Comparison of ENCODE assay signal across 12 mouse cellular contexts in genomic region chr9:23460721-23461120, GRCm38 (mm10).
DNase-seq lines count a peak whose midpoint lies in the region; ATAC-seq lines count a peak whose summit lies in the region.
"Had no signal": no experiment of that assay in that cellular context is flagged by ENCODE, and none has a peak within 500 bp of the region (broad histone marks: within the 10 kb centered on the region; RNA-seq: fewer than 3 reads in every experiment).

No protein-coding gene starts in this region.

- 32% methylated on average over 4 of the region's 4 CpGs for WGBS in embryonic facial prominence, embryonic 14.5 days
- 80% methylated on average over 4 of the region's 4 CpGs for WGBS in embryonic facial prominence, embryonic 10.5 days
- WGBS in limb, embryonic 13.5 days, result 53% methylated on average over 4 of the region's 4 CpGs
- WGBS in limb, embryonic 10.5 days, result 76% methylated on average over 4 of the region's 4 CpGs

- no peak overlapping the region for H3K9ac ChIP-seq in embryonic facial prominence, embryonic 14.5 days (ENCODE audit: low read depth, low read length)
- H3K9ac ChIP-seq in limb, embryonic 13.5 days, result no peak overlapping the region
- H3K9ac ChIP-seq: hindbrain, embryonic 15.5 days; liver, embryonic 12.5 days had no signal

- DNase-seq in embryonic facial prominence, embryonic 14.5 days (ENCODE audit: low spot score), result peak; percentile 84
- no peak for DNase-seq in embryonic facial prominence, embryonic 10.5 days (ENCODE audit: low spot score)
- no peak for DNase-seq in limb, embryonic 10.5 days (ENCODE audit: low spot score)
- peak; percentile 17 for DNase-seq in right cerebral cortex, postnatal 14 days
- no peak for DNase-seq in right cerebral cortex, adult 18-20 months
- peak; percentile 48 for DNase-seq in testis, postnatal 10 days (ENCODE audit: low spot score)
- DNase-seq in layer of hippocampus, postnatal 10 days (ENCODE audit: low spot score in 2 of 2), result no peak
- DNase-seq: embryo, embryonic 11 days; heart, adult 2 months had no signal

- H3K36me3 ChIP-seq in embryonic facial prominence, embryonic 14.5 days (ENCODE audit: control insufficient read depth, insufficient read depth, low read length), result no peaks in the 10 kb centered on the region
- no peaks in the 10 kb centered on the region for H3K36me3 ChIP-seq in embryonic facial prominence, embryonic 10.5 days (replicated peaks)
- H3K36me3 ChIP-seq in limb, embryonic 13.5 days, result no peaks in the 10 kb centered on the region
- no peaks in the 10 kb centered on the region for H3K36me3 ChIP-seq in limb, embryonic 10.5 days
- H3K36me3 ChIP-seq: hindbrain, embryonic 15.5 days; liver, embryonic 12.5 days had no signal

- no peak overlapping the region for H3K27ac ChIP-seq in embryonic facial prominence, embryonic 14.5 days (replicated peaks; ENCODE audit: low read depth, low read length)
- H3K27ac ChIP-seq in embryonic facial prominence, embryonic 10.5 days (replicated peaks), result no peak overlapping the region
- H3K27ac ChIP-seq in limb, embryonic 13.5 days, result no peak overlapping the region
- no peak overlapping the region for H3K27ac ChIP-seq in limb, embryonic 10.5 days
- H3K27ac ChIP-seq: heart, adult 2 months; hindbrain, embryonic 15.5 days; liver, embryonic 12.5 days had no signal

- no peaks in the 10 kb centered on the region; the same call in 1 of the 2 replicates for H3K27me3 ChIP-seq in embryonic facial prominence, embryonic 14.5 days (replicated peaks; ENCODE audit: control insufficient read depth, insufficient read depth, low read length)
- no peaks in the 10 kb centered on the region for H3K27me3 ChIP-seq in embryonic facial prominence, embryonic 10.5 days (replicated peaks; ENCODE audit: low read depth, poor library complexity, severe bottlenecking)
- H3K27me3 ChIP-seq in limb, embryonic 13.5 days, result peaks cover 7% of the 10 kb centered on the region
- H3K27me3 ChIP-seq in limb, embryonic 10.5 days (ENCODE audit: low read depth, poor library complexity, severe bottlenecking), result no peaks in the 10 kb centered on the region
- H3K27me3 ChIP-seq: hindbrain, embryonic 15.5 days; liver, embryonic 12.5 days had no signal

- peaks cover 10% of the 10 kb centered on the region; the same call in 1 of the 2 replicates for H3K4me1 ChIP-seq in embryonic facial prominence, embryonic 14.5 days (ENCODE audit: control insufficient read depth, insufficient read depth, low read length)
- no peaks in the 10 kb centered on the region for H3K4me1 ChIP-seq in embryonic facial prominence, embryonic 10.5 days
- peaks cover 6% of the 10 kb centered on the region for H3K4me1 ChIP-seq in limb, embryonic 13.5 days
- H3K4me1 ChIP-seq in limb, embryonic 10.5 days, result no peaks in the 10 kb centered on the region
- H3K4me1 ChIP-seq: liver, embryonic 12.5 days had no signal

- no peak overlapping the region for H3K4me2 ChIP-seq in embryonic facial prominence, embryonic 14.5 days (ENCODE audit: low read depth, low read length)
- H3K4me2 ChIP-seq in limb, embryonic 13.5 days (replicated peaks), result no peak overlapping the region
- H3K4me2 ChIP-seq: hindbrain, embryonic 15.5 days; liver, embryonic 12.5 days had no signal

- ATAC-seq in embryonic facial prominence, embryonic 14.5 days (ENCODE audit: low read depth), result peak; percentile 82
- peak; percentile 28; the same call in 1 of the 2 replicates for ATAC-seq in limb, embryonic 13.5 days (ENCODE audit: low FRiP score, low read depth)
- ATAC-seq: liver, embryonic 12.5 days had no signal

- H3K9me3 ChIP-seq in embryonic facial prominence, embryonic 14.5 days (ENCODE audit: control insufficient read depth, low read length), result no peaks in the 10 kb centered on the region
- H3K9me3 ChIP-seq in embryonic facial prominence, embryonic 10.5 days, result no peaks in the 10 kb centered on the region
- H3K9me3 ChIP-seq in limb, embryonic 13.5 days, result no peaks in the 10 kb centered on the region
- no peaks in the 10 kb centered on the region for H3K9me3 ChIP-seq in limb, embryonic 10.5 days (replicated peaks)
- H3K9me3 ChIP-seq: hindbrain, embryonic 15.5 days; liver, embryonic 12.5 days had no signal

- no peak overlapping the region for H3K4me3 ChIP-seq in embryonic facial prominence, embryonic 14.5 days (ENCODE audit: low read depth, low read length)
- H3K4me3 ChIP-seq in embryonic facial prominence, embryonic 10.5 days, result no peak overlapping the region
- H3K4me3 ChIP-seq in limb, embryonic 13.5 days, result no peak overlapping the region
- no peak overlapping the region for H3K4me3 ChIP-seq in limb, embryonic 10.5 days
- H3K4me3 ChIP-seq: heart, adult 2 months; hindbrain, embryonic 15.5 days; liver, embryonic 12.5 days had no signal

Comparison
In these comparisons a context has a peak if more than half of its experiments do, and no peak if none do; other contexts are left out.
1. DNase-seq: peak in embryonic facial prominence, embryonic 14.5 days (single experiment), right cerebral cortex, postnatal 14 days (single experiment) and testis, postnatal 10 days (single experiment); none in embryonic facial prominence, embryonic 10.5 days (single experiment), limb, embryonic 10.5 days (single experiment), right cerebral cortex, adult 18-20 months (single experiment) and layer of hippocampus, postnatal 10 days (0 of 2).